Mouse (Mus musculus) hindlimb bud, embryonic 11.5 days (tissue): ENCODE data around the gene Mpnd.

Source experiments
- DNase-seq: peaks from one replicate; pipeline ENCODE4 v3.0.0-alpha.2; 2012; ENCODE audit warnings: low read depth, low spot score; ENCODE audit errors: extremely low spot score

Mpnd gene

DNA sequence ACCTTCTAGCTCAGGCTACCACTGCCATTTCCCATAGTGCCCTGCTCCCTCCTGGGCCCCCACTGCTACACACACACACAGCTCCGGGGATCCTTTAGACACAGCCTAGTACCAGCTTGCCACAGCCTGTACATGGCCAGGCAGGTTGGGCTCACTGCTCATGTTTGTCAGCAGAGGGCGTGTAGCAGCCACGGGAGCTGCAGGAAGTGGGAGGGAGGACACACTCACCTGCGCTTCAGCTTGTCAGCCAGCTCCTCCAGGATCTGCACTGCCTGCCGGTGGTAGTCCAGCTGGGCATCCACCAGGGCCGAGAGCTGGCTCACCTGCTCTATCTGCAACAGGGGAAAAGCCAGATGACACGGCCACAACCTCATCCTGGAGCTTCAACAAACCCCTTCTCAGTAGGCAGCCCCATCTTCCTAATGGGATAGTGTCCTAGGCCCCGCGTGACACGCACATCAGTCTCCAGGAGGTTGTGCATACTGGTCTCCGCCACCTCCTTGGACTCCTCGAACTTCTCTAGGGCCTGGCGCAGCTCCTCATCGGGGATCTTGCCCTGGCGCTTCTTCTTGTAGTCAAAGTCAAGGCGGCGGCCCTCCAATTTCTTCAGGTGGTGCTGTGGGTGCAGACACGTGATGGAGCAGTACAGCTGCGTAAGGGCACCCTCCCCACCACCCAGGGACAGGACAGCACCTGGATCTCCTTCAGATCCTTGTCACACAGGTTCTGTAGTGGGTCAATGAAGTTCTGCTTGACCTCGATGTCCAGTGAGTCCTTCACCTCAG, 13.0 kb downstream of the Mpnd start:
- DNase-seq: no peak

DNA sequence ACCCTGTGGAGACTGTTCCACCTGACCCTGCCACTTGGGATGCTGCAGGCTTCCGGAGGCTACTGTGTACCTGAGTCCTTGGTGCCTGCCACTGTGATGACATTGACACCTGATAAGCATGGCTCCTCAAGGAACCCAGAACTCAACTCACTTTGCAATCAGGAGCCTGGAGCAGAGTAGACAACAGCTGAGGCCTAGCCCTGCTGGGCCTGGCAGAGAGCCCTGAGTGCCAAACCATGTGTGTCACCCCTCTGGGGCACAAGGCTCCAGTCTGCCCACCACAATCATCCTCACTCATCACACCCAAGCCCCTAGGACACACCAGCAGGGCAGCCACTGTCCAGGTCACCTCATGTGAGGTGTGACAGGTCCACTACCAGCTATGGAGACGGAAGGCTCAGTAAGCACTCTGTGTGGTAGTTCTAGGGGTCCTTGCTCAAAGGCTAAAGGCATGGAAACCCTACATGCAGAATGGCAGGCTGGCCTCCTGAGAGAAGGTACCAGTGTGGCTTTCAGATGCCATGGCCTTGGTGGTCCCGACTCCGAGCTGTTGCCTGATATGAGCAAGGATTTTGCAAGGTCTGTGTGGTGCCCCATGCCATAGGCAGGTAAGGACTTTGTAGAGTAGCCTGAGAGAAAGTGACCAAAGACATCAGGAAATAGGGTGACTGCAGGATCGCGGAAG, 15.0 kb downstream of the Mpnd start:
- no peak for DNase-seq

- DNase-seq: no peak
These were observed 15.8 kb downstream of the Mpnd start for GRCm38 (mm10) chr17:56021161-56021910.

- no peak for DNase-seq
These were observed 16.8 kb downstream of the Mpnd start for GRCm38 (mm10) chr17:56022131-56022988.

DNA sequence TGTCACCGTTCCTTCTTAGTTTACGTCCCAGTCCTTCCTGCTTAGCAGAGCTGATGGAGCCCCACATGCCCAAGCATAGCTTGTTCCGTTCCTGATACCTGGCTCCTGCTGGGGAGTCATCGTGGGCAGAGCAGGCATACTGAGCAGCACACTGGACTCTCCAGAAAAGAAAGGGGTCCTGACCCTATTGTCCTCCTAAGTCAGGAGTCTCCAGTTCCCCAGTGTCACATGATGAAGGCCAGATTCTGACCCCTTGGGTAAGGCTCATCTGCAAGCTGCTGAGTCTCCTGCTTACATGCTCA, 17.4 kb downstream of the Mpnd start:
- DNase-seq: no peak

DNA sequence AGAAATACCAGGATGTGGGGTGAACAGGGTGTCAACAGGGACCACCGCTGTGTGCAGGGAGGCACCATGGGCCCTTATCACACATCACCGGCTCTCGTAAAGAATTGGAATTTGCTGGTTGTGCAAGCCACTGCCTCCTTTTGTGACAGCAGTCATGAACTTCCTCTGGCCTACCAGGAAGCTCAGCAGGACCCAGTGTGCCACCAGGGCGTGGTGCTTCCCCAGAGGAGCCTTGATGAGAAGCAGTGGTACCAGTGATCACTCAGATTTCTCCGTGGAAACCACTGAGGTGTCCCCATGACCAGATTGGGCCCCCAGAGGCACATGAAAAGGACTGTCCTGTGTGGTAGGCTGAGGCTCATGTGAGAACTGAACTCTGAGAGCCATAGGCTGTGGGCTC, 17.9 kb downstream of the Mpnd start:
- DNase-seq: no peak

DNA sequence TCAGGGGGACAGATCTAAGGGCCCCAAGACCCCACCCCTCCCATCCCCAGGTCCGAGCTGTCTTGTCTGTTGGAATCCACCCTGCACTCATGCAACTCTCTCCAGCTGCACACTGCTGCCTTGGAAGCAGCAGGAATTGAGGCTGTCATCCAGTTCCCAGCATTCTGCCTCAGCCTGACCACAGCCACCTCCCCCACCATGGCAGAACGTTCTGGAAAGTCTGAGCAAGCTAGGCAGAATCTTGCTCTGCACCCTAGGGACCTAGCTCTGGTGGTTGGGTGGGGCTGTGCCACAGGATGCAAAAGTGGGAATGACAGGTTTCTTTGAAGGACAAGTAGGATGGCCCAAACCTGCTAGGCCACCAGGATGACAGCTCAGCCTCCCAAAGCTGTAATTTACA, 19.0 kb downstream of the Mpnd start:
- DNase-seq: no peak

DNA sequence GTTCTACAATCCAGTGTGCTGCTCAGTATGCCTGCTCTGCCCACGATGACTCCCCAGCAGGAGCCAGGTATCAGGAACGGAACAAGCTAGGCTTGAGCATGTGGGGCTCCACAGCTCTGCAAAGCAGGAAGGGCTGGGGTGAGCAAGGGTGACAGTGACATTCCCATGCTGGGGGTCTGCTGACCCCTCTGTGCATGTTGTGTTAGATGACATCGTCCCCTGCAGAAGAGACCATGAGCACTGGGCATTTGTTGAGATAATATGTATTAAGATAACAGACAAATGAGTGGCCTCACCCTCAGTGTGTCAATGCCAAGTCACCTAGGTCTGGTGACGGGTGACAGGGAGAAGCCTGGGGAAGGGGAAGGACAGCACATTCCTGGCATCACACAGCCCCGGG, 19.4 kb downstream of the Mpnd start:
- no peak for DNase-seq

DNA sequence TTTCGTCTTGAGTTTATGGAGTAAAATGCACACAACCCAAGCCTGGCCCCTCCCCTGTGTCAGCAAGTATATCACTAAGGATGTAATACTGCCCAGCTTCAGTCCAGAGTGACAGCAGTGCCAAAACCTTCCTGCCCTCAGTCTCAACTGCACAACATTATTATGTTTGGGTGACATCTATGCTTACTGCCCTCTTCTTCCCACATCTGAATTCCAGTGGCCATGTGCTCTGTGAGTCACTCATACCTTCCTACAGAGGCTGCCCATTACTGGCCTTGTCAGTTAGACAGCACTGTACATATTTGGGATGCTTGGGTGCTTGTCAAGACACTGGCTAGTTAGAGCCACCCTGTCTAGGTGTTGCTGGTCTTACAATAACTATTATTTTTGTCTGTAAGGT, 20.8 kb downstream of the Mpnd start:
- no peak for DNase-seq

DNA sequence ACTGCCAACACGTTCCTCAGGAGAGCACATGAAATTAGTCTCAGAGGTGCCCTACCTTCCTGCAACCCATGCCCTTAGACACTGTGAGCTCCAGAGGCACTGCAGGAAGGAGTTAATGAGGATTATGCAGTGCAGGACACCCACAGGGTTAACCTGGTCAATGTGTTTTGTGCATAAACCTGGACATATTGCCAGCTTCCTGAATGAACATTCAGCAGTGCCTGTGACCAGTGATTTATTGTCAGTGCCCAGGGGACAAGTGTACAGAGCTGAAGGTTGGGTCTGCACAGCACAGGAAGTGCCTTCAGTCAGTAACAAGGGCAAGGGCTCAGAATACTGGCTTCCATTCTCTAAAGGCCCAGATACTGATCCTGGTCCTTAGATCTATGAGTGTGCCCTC, 21.4 kb downstream of the Mpnd start:
- DNase-seq: no peak

DNA sequence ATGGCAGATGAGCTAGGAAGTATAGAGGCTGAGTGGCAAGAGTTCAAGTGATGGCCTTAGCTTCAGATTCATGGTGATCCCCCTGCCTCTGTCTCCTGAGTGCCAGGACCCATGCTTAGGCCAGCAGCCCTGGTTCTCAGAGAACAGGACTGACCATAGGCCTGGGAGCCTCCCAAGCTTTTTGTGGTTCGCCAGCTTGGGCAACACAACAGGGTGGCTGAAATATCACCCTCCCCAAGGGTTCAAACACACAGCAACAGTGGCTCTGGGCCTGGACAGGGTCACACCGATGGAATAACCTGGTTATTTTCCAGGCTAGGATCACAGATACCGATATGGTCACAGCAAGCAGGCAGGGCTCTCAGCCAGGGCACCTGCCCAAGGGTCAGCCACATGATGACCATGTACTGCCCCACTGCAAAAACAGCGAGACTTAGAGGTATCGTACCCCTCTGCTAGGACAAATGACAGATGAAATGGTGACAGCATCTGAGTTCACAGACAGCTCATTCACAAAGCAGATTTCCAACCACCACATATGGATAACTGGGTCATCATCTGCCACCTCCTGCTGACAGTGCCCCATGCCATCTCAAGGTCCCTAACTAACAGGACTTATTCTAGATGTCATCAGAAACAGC, 22.4 kb downstream of the Mpnd start:
- no peak for DNase-seq

- no peak for DNase-seq
These were observed 24.8 kb downstream of the Mpnd start for GRCm38 (mm10) chr17:56030238-56030870.

DNA sequence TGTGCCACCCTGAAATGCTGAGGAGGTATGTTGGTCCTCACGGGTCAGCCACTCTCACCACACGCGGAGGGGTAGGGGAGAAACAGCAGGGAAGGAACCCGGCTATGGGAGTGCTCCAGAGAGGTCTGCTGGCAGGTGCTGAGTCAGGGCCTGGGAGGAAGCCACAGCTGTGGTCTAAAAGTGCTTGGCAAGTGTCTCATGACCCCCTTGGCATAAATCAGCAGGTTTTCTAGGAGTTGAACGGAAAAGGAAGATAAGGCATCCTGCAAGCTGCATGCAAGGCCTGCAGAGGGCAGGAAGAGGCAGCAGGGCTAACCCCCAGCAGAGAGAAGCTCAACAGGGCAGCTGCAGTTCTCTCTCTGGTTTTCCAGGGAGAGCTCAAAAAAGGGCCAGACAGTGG, 25.4 kb downstream of the Mpnd start:
- DNase-seq: no peak

DNA sequence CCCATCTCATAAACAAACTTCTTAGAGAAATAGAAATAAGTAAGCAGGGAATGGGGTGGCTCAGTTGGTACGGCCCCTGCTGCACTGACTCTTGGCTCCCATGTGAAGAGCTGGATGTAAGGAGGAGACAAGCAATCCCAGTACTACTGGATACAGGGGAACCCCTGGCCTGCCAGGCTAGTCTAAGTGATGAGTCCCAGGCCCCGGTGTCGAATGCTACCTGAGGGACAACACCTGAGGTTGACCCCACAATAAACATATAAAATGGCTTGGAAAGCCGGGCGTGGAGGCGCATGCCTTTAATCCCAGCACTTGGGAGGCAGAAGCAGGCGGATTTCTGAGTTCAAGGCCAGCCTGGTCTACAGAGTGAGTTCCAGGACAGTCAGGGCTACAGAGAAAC, 25.9 kb downstream of the Mpnd start:
- no peak for DNase-seq

DNA sequence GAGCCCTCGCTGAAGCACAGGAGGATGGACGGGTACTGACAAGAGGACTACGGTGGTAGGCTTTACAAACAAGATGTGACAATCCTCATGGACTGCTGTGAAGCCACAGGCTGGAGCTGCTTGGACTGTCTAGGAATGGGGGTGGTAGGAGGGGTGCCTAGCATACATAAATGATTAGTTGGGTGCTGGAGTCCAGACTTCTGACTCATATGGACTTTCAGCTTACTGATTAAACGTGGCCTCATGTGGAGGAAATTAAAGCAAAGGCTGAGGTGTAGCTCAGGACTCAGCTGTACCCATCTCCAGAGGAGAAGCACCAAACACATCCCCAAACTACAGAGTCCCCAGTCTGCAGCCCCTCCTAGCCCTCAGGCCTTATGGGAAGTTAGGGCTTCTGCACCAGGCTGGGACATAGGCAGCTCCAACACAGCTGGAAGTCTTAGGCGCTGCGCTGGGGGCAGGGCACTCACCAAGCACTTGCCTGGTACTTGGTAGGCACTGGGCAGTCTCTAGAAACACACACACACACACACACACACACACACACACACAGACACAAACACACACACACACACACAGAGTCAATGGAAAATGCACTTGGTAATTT, 26.7 kb downstream of the Mpnd start:
- no peak for DNase-seq

GRCm38 (mm10) chr17:56032831-56033230, 27.3 kb downstream of the Mpnd start:
- no peak for DNase-seq

DNA sequence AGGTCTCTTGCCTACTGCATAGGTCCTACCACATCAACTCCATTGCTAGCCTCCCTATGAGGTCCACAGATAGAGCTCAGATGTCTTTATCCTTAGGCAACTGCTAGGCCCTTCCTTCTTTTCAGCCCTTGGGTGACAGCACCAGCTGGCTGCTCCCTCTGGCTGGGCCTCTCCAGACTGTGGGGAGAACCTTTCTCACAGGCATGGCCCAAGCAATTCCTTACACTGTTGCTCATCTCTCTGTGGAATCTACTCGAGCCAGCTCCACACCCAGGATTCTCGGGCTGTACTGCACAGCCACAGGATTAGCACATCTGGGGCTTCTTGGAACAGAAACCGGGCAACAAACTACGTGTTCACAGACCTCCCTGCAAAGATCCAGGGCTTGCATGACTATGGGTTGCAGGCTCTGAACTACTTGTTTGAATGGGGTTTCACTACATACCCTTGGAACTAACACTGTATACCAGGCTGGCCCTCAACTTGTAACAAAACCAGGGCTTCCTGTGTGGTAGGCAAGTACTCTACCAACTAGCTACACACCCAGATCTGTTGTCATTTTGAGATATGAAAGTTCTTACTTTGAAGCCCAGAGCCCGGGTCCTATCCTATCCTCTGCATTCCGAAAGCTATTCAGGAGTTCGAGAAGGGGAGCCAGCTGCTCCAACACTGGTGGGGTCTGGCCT, 28.7 kb downstream of the Mpnd start:
- DNase-seq: no peak

DNA sequence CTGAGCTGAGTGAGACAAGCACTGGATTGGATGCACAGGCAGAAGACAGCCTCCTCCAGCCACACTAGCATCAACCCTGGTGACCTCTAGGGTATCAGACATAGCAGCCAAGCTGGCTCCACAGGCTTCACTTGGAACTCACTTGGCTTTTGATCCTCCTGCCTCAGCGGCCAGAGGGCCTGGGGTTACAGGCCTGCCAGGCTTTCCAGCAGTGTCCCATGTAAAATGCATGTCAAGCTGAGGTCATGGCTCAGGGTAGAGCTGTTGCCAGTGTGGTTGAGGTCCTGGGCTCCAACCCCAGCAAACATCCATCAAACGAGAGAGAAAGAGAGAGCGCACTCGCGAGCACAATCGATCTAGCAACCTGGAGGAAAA, 29.2 kb downstream of the Mpnd start:
- no peak for DNase-seq

DNA sequence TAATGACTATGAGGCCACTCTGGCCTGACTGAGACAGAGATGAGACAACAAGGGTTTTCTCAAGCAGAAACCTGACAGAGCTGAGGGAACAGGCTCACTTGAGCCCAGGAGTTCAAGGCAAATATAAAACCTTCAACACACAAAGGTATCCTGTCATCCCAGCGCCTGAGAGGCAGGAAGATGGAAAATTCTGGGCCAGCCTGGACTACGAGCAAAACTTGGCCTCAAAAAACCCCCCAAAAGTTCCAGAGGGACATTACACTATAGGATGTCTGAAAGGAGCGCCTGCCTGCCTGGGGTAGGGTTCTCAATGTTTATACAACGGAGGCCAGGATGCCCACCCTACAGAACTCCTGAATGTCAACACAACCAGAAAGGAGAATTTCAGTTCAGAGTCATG, 29.7 kb downstream of the Mpnd start:
- DNase-seq: no peak
